In genomic region chr4:116143891-116144717, GRCm38 (mm10) we compare ENCODE assay signal across 8 mouse cellular contexts. TPM values are rescaled to one million over a fixed set of nuclear protein-coding genes. Genes with fewer than 3 reads are reported as not detected.
DNase-seq lines count a peak whose midpoint lies in the region; ATAC-seq and TF ChIP-seq lines count a peak whose summit lies in the region.

No protein-coding gene starts in this region.

- DNase-seq in adrenal gland, postnatal 25 days = peak; percentile 81
- DNase-seq in embryonic facial prominence, embryonic 14.5 days (ENCODE audit: low spot score) = peak; percentile 76
- peak; percentile 50 for DNase-seq in naive thymus-derived CD4-positive, alpha-beta T cell, adult 2 months (ENCODE audit: low read depth)

- peak overlapping the region; percentile 60 for H3ac ChIP-seq in C2C12 (ENCODE audit: control insufficient read depth, insufficient read length, low read depth)

- no peaks in the 10 kb centered on the region for H3K79me2 ChIP-seq in C2C12 (ENCODE audit: control insufficient read depth, insufficient read depth)

- no peaks in the 10 kb centered on the region for H3K9me3 ChIP-seq in embryonic facial prominence, embryonic 14.5 days (ENCODE audit: control insufficient read depth, low read length)
- H3K9me3 ChIP-seq in heart, embryonic 12.5 days (replicated peaks) = 0 out of 2 replicates have a peak, but pooled peaks cover 4% of the 10 kb centered on the region
- H3K9me3 ChIP-seq in kidney, embryonic 14.5 days (ENCODE audit: control insufficient read depth, low read length) = no peaks in the 10 kb centered on the region
- H3K9me3 ChIP-seq in liver, embryonic 12.5 days (replicated peaks) = 0 out of 2 replicates have a peak, but pooled peaks cover 3% of the 10 kb centered on the region
- no peaks in the 10 kb centered on the region for H3K9me3 ChIP-seq in stomach, embryonic 16.5 days (replicated peaks; ENCODE audit: control insufficient read depth, low read length)

- H3K9ac ChIP-seq in embryonic facial prominence, embryonic 14.5 days (ENCODE audit: low read depth, low read length) = peak overlapping the region; percentile 72
- peak overlapping the region; percentile 79 for H3K9ac ChIP-seq in heart, embryonic 12.5 days
- H3K9ac ChIP-seq in kidney, embryonic 14.5 days (ENCODE audit: low read depth, low read length) = peak overlapping the region; percentile 70
- H3K9ac ChIP-seq in liver, embryonic 12.5 days = peak overlapping the region; percentile 61
- H3K9ac ChIP-seq in stomach, embryonic 16.5 days (ENCODE audit: low read length) = peak overlapping the region; percentile 88

- under 1% methylated on average over 32 of the region's 47 CpGs for WGBS in embryonic facial prominence, embryonic 14.5 days
- under 1% methylated on average over 47 of the region's 47 CpGs for whole genome bisulfite sequencing in heart, embryonic 12.5 days
- under 1% methylated on average over 47 of the region's 47 CpGs for WGBS in kidney, embryonic 14.5 days
- 2% methylated on average over 47 of the region's 47 CpGs for WGBS in liver, embryonic 12.5 days (ENCODE audit: insufficient replicate concordance)
- under 1% methylated on average over 41 of the region's 47 CpGs for WGBS in stomach, embryonic 16.5 days

- TF ChIP-seq CTCF in C2C12 (IDR thresholded peaks at IDR 0.05; ENCODE audit: control insufficient read depth, insufficient read depth, insufficient read length) = no peak

- no peaks in the 10 kb centered on the region for H3K79me3 ChIP-seq in C2C12 (ENCODE audit: low read depth)

- ATAC-seq in embryonic facial prominence, embryonic 14.5 days (ENCODE audit: low read depth) = peak; percentile 82
- ATAC-seq in heart, embryonic 12.5 days (ENCODE audit: insufficient number of reproducible peaks, low FRiP score) = peak; percentile 77
- ATAC-seq in kidney, embryonic 14.5 days (ENCODE audit: low FRiP score, low TSS enrichment) = peak; percentile 78
- ATAC-seq in liver, embryonic 12.5 days = peak; percentile 58
- peak; percentile 57; the same call in 1 of the 2 replicates for ATAC-seq in stomach, embryonic 16.5 days (ENCODE audit: insufficient read depth, low FRiP score)

- H3K4me2 ChIP-seq in embryonic facial prominence, embryonic 14.5 days (ENCODE audit: low read depth, low read length) = peak overlapping the region; percentile 90
- H3K4me2 ChIP-seq in heart, embryonic 12.5 days = peak overlapping the region; percentile 98
- H3K4me2 ChIP-seq in kidney, embryonic 14.5 days (replicated peaks; ENCODE audit: low read depth, low read length) = peak overlapping the region; percentile 94
- peak overlapping the region; percentile 82 for H3K4me2 ChIP-seq in liver, embryonic 12.5 days
- H3K4me2 ChIP-seq in stomach, embryonic 16.5 days (ENCODE audit: low read depth, low read length) = peak overlapping the region; percentile 90

- H3K27me3 ChIP-seq in C2C12 (ENCODE audit: control insufficient read depth, insufficient read depth, insufficient read length) = no peaks in the 10 kb centered on the region
- no peaks in the 10 kb centered on the region for H3K27me3 ChIP-seq in embryonic facial prominence, embryonic 14.5 days (replicated peaks; ENCODE audit: control insufficient read depth, insufficient read depth, low read length)
- H3K27me3 ChIP-seq in heart, embryonic 12.5 days (replicated peaks) = 0 out of 2 replicates have a peak, but pooled peaks cover 6% of the 10 kb centered on the region
- no peaks in the 10 kb centered on the region for H3K27me3 ChIP-seq in kidney, embryonic 14.5 days (ENCODE audit: control insufficient read depth, insufficient read depth, low read length)
- H3K27me3 ChIP-seq in liver, embryonic 12.5 days (replicated peaks) = peaks cover 55% of the 10 kb centered on the region
- no peaks in the 10 kb centered on the region for H3K27me3 ChIP-seq in stomach, embryonic 16.5 days (ENCODE audit: control insufficient read depth, insufficient read depth, low read length)

- H3K27ac ChIP-seq in embryonic facial prominence, embryonic 14.5 days (replicated peaks; ENCODE audit: low read depth, low read length) = no peak overlapping the region
- H3K27ac ChIP-seq in heart, embryonic 12.5 days (ENCODE audit: poor library complexity, severe bottlenecking) = no peak overlapping the region
- H3K27ac ChIP-seq in kidney, embryonic 14.5 days (ENCODE audit: low read depth, low read length) = no peak overlapping the region
- no peak overlapping the region for H3K27ac ChIP-seq in liver, embryonic 12.5 days
- no peak overlapping the region for H3K27ac ChIP-seq in stomach, embryonic 16.5 days (ENCODE audit: low read length)

- H3K4me3 ChIP-seq in C2C12 (ENCODE audit: insufficient read depth, poor library complexity, severe bottlenecking) = peak overlapping the region; percentile 50
- H3K4me3 ChIP-seq in embryonic facial prominence, embryonic 14.5 days (ENCODE audit: low read depth, low read length) = peak overlapping the region; percentile 61
- peak overlapping the region; percentile 75 for H3K4me3 ChIP-seq in heart, embryonic 12.5 days
- peak overlapping the region; percentile 70 for H3K4me3 ChIP-seq in kidney, embryonic 14.5 days (ENCODE audit: low read length)
- H3K4me3 ChIP-seq in liver, embryonic 12.5 days = peak overlapping the region; percentile 61
- peak overlapping the region; percentile 78 for H3K4me3 ChIP-seq in stomach, embryonic 16.5 days (replicated peaks; ENCODE audit: low read length)

- no peaks in the 10 kb centered on the region for H3K4me1 ChIP-seq in embryonic facial prominence, embryonic 14.5 days (ENCODE audit: control insufficient read depth, insufficient read depth, low read length)
- peaks cover 15% of the 10 kb centered on the region for H3K4me1 ChIP-seq in heart, embryonic 12.5 days (replicated peaks)
- H3K4me1 ChIP-seq in kidney, embryonic 14.5 days (ENCODE audit: control insufficient read depth, insufficient read depth, low read length) = peaks cover 7% of the 10 kb centered on the region; the same call in 1 of the 2 replicates
- peaks cover 12% of the 10 kb centered on the region for H3K4me1 ChIP-seq in liver, embryonic 12.5 days
- peaks cover 6% of the 10 kb centered on the region for H3K4me1 ChIP-seq in stomach, embryonic 16.5 days (ENCODE audit: control insufficient read depth, insufficient read depth, low read length)

- no peaks in the 10 kb centered on the region for H3K36me3 ChIP-seq in C2C12 (ENCODE audit: control insufficient read depth, insufficient read depth)
- no peaks in the 10 kb centered on the region for H3K36me3 ChIP-seq in embryonic facial prominence, embryonic 14.5 days (ENCODE audit: control insufficient read depth, insufficient read depth, low read length)
- H3K36me3 ChIP-seq in heart, embryonic 12.5 days = no peaks in the 10 kb centered on the region
- no peaks in the 10 kb centered on the region for H3K36me3 ChIP-seq in kidney, embryonic 14.5 days (ENCODE audit: control insufficient read depth, insufficient read depth, low read length)
- H3K36me3 ChIP-seq in liver, embryonic 12.5 days = no peaks in the 10 kb centered on the region
- no peaks in the 10 kb centered on the region for H3K36me3 ChIP-seq in stomach, embryonic 16.5 days (ENCODE audit: control insufficient read depth, insufficient read depth, low read length)

RNA-seq across cellular contexts. Expression of gene Lurap1, which starts 7.0 kb away (rescaled TPM):
- 1.4 TPM for polyA plus RNA-seq in C2C12 (2012; fragmentation: generic; extraction: Trizol)
- total RNA-seq in adrenal gland, postnatal 25 days (2021) = 7.6 and 8.2 TPM in 2 replicates
- 2.3 and 2.4 TPM in 2 replicates for polyA plus RNA-seq in embryonic facial prominence, embryonic 14.5 days (2014; fragmentation: Nextera tagmentation; extraction: Ambion mirVana)
- 2.3 and 2.6 TPM in 2 replicates for polyA plus RNA-seq in heart, embryonic 12.5 days (2016; fragmentation: Nextera tagmentation; extraction: Ambion mirVana)
- polyA plus RNA-seq in kidney, embryonic 14.5 days (2014; fragmentation: Nextera tagmentation; extraction: Ambion mirVana) = 2.2 and 3.2 TPM in 2 replicates
- 0.44 and 0.53 TPM in 2 replicates for polyA plus RNA-seq in liver, embryonic 12.5 days (2016; fragmentation: Nextera tagmentation; extraction: Ambion mirVana)
- 2.6 and 3.0 TPM in 2 replicates for polyA plus RNA-seq in stomach, embryonic 16.5 days (2015; fragmentation: Nextera tagmentation; extraction: Ambion mirVana)

RNA-seq across cellular contexts. Expression of gene Pomgnt1, which starts 20.5 kb away (rescaled TPM):
- 60.4 TPM for polyA plus RNA-seq in C2C12 (2012; fragmentation: generic; extraction: Trizol)
- 64.0 and 65.8 TPM in 2 replicates for total RNA-seq in adrenal gland, postnatal 25 days (2021)
- polyA plus RNA-seq in embryonic facial prominence, embryonic 14.5 days (2014; fragmentation: Nextera tagmentation; extraction: Ambion mirVana) = 60.4 and 62.7 TPM in 2 replicates
- polyA plus RNA-seq in heart, embryonic 12.5 days (2016; fragmentation: Nextera tagmentation; extraction: Ambion mirVana) = 71.5 and 74.8 TPM in 2 replicates
- 50.9 and 68.2 TPM in 2 replicates for polyA plus RNA-seq in kidney, embryonic 14.5 days (2014; fragmentation: Nextera tagmentation; extraction: Ambion mirVana)
- polyA plus RNA-seq in liver, embryonic 12.5 days (2016; fragmentation: Nextera tagmentation; extraction: Ambion mirVana) = 23.8 and 24.2 TPM in 2 replicates
- polyA plus RNA-seq in stomach, embryonic 16.5 days (2015; fragmentation: Nextera tagmentation; extraction: Ambion mirVana) = 49.4 and 50.0 TPM in 2 replicates

RNA-seq across cellular contexts. Expression of gene Rad54l, which starts 20.6 kb away (rescaled TPM):
- polyA plus RNA-seq in C2C12 (2012; fragmentation: generic; extraction: Trizol) = 11.5 TPM
- total RNA-seq in adrenal gland, postnatal 25 days (2021) = 2.9 and 3.9 TPM in 2 replicates
- 20.7 and 22.6 TPM in 2 replicates for polyA plus RNA-seq in embryonic facial prominence, embryonic 14.5 days (2014; fragmentation: Nextera tagmentation; extraction: Ambion mirVana)
- polyA plus RNA-seq in heart, embryonic 12.5 days (2016; fragmentation: Nextera tagmentation; extraction: Ambion mirVana) = 25.1 and 25.9 TPM in 2 replicates
- 26.6 and 40.7 TPM in 2 replicates for polyA plus RNA-seq in kidney, embryonic 14.5 days (2014; fragmentation: Nextera tagmentation; extraction: Ambion mirVana)
- polyA plus RNA-seq in liver, embryonic 12.5 days (2016; fragmentation: Nextera tagmentation; extraction: Ambion mirVana) = 45.0 and 45.4 TPM in 2 replicates
- polyA plus RNA-seq in stomach, embryonic 16.5 days (2015; fragmentation: Nextera tagmentation; extraction: Ambion mirVana) = 20.9 and 24.1 TPM in 2 replicates

RNA-seq across cellular contexts. Expression of gene Tspan1, which starts 23.3 kb away (rescaled TPM):
- polyA plus RNA-seq in C2C12 (2012; fragmentation: generic; extraction: Trizol) = 0.02 TPM
- not detected in 2 replicates for total RNA-seq in adrenal gland, postnatal 25 days (2021)
- polyA plus RNA-seq in embryonic facial prominence, embryonic 14.5 days (2014; fragmentation: Nextera tagmentation; extraction: Ambion mirVana) = 1.7 and 4.0 TPM in 2 replicates
- polyA plus RNA-seq in heart, embryonic 12.5 days (2016; fragmentation: Nextera tagmentation; extraction: Ambion mirVana) = not detected in 2 replicates
- 0.50 and 0.89 TPM in 2 replicates for polyA plus RNA-seq in kidney, embryonic 14.5 days (2014; fragmentation: Nextera tagmentation; extraction: Ambion mirVana)
- polyA plus RNA-seq in liver, embryonic 12.5 days (2016; fragmentation: Nextera tagmentation; extraction: Ambion mirVana) = not detected in 2 replicates
- 76.4 and 99.5 TPM in 2 replicates for polyA plus RNA-seq in stomach, embryonic 16.5 days (2015; fragmentation: Nextera tagmentation; extraction: Ambion mirVana)

RNA-seq across cellular contexts. Expression of gene 1700042G07Rik, which starts 29.1 kb away (rescaled TPM):
- not detected for polyA plus RNA-seq in C2C12 (2012; fragmentation: generic; extraction: Trizol)
- total RNA-seq in adrenal gland, postnatal 25 days (2021) = not detected in 2 replicates
- polyA plus RNA-seq in embryonic facial prominence, embryonic 14.5 days (2014; fragmentation: Nextera tagmentation; extraction: Ambion mirVana) = not detected in 2 replicates
- not detected in 2 replicates for polyA plus RNA-seq in heart, embryonic 12.5 days (2016; fragmentation: Nextera tagmentation; extraction: Ambion mirVana)
- not detected in 2 replicates for polyA plus RNA-seq in kidney, embryonic 14.5 days (2014; fragmentation: Nextera tagmentation; extraction: Ambion mirVana)
- polyA plus RNA-seq in liver, embryonic 12.5 days (2016; fragmentation: Nextera tagmentation; extraction: Ambion mirVana) = not detected in 2 replicates
- not detected in 2 replicates for polyA plus RNA-seq in stomach, embryonic 16.5 days (2015; fragmentation: Nextera tagmentation; extraction: Ambion mirVana)
